Mouse (Mus musculus) kidney, adult 18-20 months (tissue): ENCODE measurements around the gene Cdc25b.
"Not testable (repeated sequence)": the region's sequence is repeated elsewhere in the genome, so short reads cannot be mapped to it uniquely, and the experiment has no call there.

Experiments
- DNase-seq: peaks from one replicate; pipeline ENCODE4 v3.0.0; 2021

Cdc25b gene

DNA sequence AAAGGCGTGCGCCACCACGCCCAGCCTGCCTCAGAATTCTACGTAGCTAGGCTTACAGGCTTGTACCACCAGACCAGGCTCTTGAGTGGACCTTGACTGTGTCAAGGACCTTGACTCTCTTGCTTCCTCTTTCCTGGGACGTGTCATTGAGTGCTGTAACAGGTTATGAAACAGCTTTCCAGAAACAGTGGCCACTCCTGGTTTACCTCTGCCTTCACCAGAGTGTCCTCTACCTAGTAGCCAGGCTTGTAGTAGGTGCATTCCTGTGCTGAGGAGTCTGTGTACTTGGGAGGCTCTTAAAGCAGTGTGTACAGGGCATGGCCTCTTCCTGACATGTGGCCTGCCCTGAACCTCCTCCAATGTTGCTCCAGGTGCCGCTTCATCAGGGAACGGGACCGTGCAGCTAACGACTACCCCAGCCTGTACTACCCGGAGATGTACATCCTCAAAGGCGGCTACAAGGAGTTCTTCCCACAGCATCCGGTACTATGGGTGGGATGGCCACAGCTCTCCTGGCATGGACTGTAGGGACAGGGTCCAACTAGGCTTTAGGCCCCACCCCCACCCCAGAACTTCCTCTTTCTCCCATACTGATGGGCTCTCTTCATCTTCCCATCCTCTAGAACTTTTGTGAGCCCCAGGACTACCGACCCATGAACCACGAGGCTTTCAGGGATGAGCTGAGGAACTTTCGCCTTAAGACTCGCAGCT lies 10.0 kb downstream of the Cdc25b start:
- DNase-seq: no peak

DNA sequence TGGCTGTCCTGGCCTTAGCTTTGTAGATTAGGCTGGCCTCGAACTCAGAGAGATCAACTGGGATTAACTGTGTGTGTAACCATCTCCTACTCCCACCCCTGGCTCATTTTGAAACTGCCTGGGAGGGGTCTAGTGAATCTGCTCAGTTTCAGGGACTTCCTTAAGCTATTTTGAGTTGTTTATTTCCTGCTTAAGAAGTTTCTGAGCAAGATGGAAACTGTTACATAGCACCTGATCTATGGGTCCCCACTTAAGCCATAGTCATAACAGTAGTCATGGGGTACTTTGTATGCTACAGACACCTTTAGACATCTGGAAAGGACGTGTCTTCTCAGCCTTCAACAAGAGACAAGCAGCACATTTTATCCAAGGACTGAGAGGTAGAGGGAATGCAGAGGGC lies 14.0 kb downstream of the Cdc25b start:
- no peak for DNase-seq

DNA sequence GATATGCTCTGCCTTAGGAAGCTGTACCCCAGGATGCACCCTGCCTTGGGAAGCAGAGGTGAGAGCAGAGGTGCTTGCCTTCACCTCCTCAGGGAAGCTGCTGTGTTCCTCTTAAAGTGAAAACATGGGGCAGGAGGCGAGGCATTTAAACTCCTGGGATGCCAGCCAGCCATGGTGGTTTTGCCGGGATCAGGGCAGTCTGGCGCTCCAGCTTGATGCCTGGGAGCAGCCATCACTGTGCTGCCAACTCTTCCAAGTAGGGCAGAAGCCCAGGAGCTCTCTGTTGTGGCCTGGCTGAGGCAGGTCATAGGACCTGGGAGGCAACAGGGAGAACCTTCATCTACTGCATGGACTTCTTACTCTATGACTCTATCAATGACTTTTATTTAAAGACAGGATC lies 14.5 kb downstream of the Cdc25b start:
- DNase-seq: no peak

DNA sequence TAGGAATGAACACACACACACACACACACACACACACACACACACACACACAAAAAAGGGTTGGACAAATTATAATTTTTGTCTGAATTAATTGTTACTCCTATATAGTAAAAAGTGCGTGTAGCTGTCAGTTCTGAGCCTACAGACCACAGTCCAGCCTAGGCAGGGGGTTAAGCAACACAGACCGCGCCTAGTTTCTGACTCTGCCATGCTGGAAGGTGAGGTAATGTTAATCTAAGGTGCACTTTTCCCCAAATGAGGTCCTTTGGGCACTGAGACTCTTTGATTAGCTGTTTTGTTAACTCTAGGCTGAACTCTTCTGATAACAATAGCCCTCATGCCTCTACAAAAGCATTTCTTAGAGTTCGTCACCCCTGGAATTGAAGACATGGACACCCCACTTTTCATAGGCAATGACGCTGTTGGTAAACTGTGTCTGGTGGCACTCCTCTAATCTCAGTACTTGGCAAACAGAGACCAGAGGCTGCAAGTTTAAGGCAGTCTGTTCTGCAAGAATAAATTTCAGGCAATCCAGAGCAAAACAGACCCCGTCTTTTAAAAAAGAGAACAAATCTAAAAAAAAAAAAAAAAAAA lies 17.2 kb downstream of the Cdc25b start:
- DNase-seq: no peak

DNA sequence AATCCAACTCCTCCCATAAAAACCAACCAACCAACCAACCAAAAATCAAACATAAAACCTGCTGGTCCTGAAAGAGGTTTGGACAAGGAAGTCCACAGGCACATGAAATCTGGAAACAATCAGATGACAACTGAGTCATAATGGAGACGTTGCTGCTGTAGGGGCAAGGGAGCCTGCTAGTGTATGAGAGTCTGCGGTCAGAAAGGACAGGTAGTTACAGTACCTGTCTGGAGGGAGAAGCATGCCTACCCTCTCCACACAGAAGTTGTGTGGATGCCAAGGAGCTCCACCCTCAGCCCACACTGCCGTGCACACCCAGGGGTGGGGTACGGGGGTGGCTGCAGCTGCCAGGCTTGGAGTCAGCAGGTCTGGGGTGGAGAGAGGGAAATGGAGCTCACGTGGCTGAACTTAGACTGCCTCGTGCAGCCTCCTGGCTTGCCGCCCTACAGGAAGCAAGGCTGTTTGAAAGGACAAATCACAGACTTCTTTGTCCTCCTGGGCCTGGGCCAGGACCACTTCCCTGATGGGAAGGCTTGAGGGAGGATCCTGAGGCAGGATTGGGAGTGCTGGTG lies 17.7 kb downstream of the Cdc25b start:
- DNase-seq: peak; percentile 96

DNA sequence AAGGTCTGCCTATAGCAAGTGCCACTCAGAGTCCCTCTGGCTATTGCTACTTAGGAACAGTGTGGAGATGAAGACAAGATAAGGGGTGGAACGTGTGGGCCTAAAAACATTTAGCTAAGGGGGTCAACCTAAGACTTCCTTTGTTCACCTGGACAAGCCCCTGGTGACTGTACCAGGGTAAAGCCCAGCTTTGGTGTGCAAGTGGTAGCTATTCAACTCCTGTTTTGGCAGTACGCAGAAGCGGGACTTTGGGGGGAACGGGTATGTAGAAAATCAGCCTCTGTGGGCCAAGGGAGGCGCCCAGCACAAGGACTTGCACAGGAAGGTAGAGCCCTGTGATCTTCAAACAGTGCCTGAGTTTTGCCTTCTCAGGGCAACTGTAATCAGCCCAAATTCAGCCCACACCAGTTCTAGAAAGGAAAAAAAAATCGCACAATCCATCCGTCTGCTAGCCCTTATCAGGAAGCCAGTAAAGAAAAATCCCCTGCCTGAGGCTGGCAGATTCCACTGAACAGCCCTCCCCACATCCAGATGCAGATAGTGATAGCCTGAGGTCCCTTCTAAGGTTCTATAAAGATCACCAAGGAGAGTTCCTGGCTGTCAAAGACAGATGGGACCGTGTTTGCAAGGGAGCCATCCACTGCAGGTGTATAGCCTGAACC lies 18.9 kb downstream of the Cdc25b start:
- no peak for DNase-seq

DNA sequence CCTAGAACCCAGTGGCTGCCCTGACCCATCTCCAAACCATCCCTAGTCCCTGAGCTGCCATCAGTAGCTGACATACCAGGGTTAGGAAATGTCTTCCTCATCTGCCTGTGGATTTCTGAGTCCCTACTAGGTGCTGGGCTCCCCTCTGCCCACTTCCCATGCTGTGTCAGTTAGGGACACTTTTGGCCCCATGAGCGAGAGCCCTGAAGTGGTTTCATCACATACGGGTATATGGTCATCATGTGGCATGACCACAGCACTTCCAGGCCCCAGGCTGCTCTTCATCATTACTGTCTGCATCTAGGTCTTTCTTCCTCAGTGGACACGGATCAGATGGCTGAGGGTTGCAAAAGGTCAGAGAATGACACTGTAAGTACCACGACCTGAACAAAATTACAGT lies 20.0 kb downstream of the Cdc25b start, which contains the start of gene Ap5s1:
Gene Ap5s1 (plus strand): TSS at position 301 of the 400 bp plus-strand sequence.
- DNase-seq: no peak

DNA sequence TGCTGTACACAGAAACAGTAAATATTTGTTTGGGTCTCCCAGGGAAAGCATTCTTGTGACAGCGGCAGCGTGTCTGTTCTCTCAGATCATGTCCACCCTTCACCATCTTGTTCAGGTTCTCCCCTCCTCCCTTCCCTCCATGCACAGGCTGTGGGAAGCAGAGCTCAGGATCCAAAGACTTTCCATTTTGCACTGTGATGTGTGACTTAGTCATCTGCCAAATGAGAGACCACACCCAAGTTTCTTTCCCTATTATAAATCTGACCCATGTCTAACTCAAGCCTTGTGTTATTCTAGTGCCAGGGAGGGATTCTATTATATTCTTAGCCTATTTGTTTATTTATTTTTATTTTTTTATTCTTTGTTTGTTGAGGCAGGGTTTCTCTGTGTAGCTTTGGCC lies 21.6 kb downstream of the Cdc25b start:
- no peak for DNase-seq

DNA sequence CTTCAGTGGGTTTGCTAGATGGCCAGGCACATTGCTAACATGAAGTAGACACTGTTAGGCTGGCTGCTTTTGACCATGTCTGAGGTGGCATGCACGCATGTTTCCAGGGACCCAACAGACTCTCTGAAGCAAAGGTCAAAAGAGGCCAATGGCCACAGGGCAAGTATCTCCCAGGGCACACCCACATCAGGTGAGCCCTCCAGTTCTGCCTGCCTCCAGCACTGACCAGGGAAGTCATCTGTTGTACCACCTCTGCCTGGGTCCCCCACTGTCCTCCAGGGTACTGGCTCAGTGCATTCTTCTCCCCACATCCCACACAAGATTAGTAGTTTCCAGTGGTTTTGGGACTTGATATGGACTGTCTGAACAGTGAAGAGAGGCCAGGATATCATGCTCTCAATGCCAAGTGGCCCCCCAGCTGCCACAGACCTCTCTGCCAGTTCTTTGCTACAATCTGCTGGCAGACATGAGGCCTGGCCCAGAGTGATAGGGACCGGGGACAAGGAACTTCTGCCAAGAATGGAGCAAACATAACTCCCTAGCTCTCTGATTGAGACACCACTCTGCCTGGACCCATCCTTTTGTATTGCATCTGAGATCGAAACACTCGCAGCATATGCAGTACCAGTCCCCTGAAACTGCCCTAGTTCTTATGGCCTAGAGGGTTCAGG lies 22.5 kb downstream of the Cdc25b start:
- DNase-seq: no peak

DNA sequence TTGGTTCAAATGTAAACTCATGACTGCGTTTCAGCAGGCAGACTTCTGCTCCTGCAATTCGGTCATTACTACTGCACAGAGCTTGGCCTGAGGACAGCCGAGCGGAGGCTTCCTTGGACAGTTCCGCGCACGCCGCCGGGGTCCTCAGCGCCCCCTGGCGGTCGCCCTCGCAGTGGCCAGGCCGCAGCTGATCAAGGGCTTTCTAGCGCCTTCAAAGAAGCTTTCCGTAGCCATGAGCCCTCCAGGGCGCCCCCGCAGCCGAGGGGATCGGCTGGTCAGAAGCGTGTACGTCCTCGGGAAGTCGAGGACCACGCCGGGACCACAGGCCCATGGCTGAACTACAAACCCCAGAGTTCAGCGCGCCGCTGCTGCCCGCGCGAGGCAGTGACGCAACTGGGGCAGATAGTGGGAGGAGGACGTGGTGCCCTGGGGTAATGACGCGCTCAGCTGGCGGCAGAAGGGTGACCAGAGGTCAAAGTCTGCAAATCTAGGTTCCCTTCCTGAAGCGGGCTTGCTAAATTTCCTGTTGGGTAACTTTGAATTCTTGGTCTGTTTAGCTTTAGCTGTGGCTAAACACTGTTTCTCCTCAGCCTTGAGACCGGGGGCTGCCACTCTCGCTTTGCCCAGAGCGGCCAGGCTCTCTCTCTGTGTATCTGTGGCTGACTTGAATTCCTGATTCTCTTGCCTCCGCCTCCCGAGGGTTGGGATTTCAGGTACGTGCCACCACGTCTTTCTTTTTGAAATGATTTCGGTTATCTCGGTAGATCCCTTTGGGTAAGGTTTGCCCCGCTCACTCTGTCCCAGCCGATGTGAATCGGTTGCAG lies 23.4 kb downstream of the Cdc25b start:
- peak; percentile 98 for DNase-seq

DNA sequence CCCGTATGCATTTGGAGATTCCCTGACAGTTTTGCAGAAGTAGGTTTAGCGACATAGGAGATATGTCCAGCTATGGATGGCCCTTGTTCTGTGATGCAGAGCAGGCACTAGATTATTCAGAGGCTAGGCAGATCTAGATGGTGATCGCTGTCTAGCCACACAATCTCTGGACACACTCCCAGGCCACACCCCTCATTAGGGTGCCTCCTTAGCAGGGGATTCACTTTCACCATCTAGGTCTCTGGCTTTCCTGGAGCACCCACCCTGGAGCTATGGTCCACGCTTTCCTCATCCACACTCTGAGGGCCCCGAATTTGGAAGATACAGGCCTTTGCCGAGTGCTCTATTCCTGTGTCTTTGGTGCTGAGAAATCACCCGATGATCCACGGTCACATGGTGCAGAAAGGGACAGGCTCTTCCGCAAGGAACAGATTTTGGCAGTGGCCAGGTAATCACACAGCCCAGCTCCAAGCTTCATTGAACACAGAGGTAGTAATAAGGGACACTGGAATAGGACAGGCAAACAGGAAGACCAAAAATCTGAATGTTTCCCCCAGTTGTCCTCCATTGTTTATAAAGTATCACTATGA lies 24.4 kb downstream of the Cdc25b start:
- peak; percentile 50 for DNase-seq

DNA sequence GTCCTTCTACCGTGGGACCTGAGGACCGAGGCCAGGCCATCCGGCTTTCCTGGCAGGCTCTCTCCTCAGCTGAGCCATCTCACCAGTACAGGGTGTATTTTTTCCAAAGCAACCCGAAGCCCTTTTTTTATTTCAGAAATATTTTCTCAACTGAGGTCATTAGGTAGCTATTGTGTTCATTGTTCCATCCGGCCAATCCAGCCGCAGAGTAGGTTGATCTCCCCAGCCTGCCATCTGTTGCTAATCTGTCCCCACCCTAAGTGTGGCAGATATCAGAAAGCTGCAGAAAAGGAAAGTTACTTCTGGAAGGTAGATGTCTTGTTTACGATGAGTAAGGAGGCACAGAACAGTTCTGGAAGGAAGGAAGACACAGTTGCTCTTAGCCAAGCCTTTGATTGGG lies 27.0 kb downstream of the Cdc25b start:
- no peak for DNase-seq

DNA sequence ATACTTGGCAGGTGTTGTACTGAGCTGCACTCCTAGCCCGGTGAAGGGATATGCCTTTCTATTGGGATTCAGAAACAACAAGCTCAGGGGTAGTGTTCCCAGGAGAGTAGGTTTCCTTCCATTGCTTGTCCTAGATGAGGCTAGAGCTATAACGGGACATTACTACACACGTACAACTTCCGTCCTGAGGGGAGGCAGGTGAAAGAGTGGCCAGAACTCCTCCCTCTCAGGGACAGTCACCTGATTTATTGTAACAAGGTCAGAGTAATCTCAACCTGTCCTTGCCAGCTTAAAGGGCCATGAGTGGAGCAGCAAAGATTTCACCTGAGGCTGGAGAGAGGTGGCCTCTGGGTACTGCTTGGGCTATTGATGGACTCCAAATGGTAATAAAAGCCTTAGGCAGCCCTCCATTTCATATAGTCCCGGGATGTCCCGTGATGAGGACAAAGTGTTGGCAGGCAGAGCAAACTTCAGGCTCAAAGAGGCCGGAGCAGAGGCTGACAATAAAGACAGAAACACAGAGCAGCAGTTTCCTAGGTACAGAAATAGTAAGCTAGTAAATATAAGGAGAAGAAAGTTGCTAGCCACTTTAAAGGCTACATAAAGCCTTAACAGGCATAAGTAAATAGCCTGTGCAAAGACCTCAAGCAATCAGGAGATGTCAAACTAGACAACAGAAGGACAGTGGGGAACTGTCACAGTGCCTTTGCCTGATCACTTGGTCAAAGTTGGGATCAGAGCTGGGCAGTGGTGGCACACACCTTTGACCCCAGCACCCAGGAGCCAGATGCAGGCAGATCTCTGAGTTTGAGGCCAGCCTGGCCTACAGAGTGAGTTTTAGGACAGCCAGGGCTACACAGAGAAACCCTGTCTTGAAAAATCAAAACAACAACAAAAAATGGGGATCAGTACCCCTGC lies 29.5 kb downstream of the Cdc25b start:
- peak; percentile 61 for DNase-seq

DNA sequence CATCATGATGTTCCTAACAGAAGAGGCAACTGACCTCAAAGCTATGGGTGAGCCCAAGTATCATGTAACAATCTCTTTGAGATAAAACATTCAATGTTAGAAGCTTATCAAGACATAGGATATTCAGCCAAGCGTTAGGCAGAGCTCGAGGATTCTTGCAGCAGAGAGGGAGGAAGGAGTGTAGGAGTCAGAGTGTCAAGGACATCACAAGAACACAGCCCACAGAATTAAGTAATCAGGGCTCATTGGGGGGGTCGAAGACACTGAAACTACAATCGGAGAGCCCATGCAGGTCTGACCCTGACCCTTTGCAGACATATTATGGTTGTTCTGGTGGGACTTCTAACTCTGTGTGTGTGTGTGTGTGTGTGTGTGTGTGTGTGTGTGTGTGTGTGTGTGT lies 33.3 kb downstream of the Cdc25b start:
- DNase-seq: no peak

DNA sequence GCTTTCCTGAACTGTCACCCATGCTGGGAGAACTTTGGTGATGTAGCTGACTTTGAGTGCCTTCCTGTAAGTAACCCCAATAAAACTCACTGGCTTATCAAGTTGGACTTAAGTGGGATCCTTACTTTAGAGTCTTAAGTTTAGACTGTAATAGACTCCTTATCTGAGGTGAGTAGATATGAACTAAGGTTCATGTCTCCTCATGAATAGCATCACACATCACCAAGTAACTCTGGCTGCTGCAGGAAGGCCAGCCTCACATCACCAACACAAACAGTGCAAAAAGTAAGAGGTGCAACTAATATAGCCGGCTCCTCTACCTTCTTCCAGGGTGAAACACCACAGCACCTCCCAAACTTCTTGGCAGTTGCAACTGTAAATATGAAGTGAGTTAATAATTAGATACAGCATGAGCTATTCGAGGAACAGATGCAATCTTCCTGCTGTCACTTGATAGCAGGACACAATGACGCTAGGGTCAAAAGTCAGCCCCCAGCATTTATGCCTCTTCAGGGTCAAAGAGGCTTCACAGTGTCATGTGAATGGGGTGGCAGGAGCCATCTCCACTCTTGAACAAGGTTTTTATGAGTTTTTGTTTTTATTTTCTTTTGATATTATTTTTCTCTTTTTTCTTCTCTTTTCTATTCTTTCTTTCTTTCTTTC lies 35.2 kb downstream of the Cdc25b start:
- DNase-seq: no peak

DNA sequence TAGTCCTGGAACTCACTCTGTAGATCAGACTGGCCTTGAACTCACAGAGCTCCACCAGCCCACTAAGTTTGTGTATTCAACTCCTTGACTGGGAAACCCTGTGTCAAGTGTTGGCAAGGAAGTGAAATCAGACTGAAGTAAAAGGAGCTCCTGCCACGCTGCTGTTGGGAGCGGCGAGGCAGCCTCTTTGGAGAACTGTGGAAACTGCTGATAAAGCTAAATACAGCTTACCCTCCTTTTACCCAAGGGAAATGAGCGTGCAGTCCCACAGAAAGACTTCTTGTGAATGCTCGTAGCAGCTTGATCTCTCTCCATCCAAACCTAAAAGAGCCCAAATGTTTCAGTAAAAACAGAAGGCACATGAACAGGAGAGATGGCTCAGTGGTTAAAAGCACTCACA lies 35.8 kb downstream of the Cdc25b start:
- no peak for DNase-seq

DNA sequence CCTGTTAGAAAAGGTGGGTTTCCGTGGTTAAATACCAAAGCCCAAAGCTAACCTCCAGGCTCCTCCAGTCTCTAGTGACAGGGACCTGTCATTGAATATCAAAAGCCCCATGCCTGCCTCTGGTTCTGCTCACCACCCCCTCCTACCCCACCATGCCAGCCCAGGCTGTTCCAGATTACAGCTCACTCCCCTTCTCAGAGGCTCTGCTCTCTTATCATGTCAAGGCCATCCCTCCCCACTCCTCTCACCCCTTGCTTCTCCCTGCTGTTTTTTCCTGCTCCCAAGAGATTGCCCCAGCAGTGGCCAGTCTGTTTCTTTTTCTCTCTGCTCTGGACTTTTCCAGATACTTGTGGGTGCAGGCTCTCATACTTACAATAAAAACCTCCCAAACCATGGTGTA lies 36.8 kb downstream of the Cdc25b start:
- DNase-seq: no peak

DNA sequence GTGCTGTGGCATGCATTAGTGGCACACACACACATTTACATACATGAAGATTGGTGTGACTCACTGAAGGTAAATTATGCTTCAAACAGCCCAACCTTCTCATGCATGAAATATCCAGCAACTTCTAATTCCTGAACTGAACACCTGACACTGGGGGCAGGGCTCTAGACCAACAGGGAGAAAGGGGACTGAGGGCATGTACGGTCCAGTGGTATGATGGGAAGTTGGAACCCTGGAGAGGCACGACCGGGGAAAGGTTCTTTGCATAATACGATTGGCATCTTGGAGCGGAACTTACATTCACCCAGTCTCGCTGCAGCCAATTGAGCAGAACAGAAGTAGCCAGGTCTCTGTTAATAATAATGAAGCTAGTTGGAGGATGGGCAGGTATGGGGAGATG lies 38.4 kb downstream of the Cdc25b start:
- DNase-seq: peak; percentile 58

DNA sequence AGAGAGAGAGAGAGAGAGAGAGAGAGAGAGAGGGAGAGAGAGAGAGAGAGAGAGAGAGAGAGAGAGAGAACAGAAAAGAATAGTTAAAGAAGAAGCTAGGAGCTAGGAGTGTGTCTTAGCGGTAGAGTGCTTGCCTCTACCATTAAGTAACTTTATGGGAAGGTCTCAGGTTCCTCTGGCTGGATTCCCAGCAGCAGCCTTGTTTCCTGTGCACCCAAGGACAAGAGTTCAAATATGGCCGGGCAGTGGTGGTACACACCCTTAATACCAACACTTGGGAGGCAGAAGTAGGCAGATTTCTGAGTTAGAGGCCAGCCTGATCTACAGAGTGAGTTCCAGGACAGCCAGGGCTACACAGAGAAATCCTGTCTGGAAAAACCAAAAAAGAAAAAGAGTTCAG lies 39.9 kb downstream of the Cdc25b start:
- not testable (repeated sequence) for DNase-seq

DNA sequence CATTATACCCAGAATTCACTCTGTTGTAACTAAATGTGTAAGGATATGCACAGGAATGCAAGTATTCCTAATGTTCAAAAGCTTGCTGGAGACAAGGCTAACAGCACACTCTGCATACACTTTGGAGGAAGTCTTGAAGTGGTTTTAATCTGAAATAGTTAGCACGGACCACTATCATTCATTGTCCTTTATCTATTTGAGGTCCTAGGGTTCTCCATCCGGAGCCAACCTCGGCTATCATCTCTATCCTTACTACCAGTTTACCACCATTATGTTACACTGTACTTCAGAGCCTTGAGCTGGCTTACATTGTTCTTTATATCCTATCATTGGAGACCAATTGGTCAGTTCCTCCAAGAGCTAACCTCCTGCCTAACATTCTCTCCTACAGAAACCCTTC lies 40.5 kb downstream of the Cdc25b start:
- DNase-seq: no peak
